Mouse (Mus musculus) embryonic facial prominence, embryonic 11.5 days (tissue): ENCODE measurements around the gene Abtb1. TPM values are rescaled to one million over a fixed set of nuclear protein-coding genes. Genes with fewer than 3 reads are reported as not detected.
A peak's percentile ranks its signal among the peaks of the same experiment; 100 is the strongest.

Experiments
- ATAC-seq: fragments of 200-750 bp; cut with Nextera tagmentation; replicated peaks from 2 replicates; pipeline ENCODE4 v1.8.0; 2017; ENCODE audit warnings: low read depth; ENCODE audit not compliant: insufficient number of reproducible peaks, low FRiP score, low TSS enrichment
- DNase-seq: peaks from one replicate; pipeline ENCODE4 v3.0.0-alpha.2; 2015; ENCODE audit warnings: low spot score
- H3K27ac ChIP-seq: fragments of 300-500 bp; sonication (generic); replicated peaks from 2 replicates; pipeline ENCODE4 v1.5.1; 2014; ENCODE audit warnings: mild to moderate bottlenecking, low read depth, low read length, control low read depth
- H3K27me3 ChIP-seq: fragments of 300-500 bp; sonication (generic); 2 replicates; pipeline ENCODE4 v1.6.1; 2014; ENCODE audit warnings: mild to moderate bottlenecking, low read length, moderate library complexity, mixed read lengths; ENCODE audit not compliant: control insufficient read depth, insufficient read depth
- H3K36me3 ChIP-seq: fragments of 300-500 bp; sonication (generic); replicated peaks from 2 replicates; pipeline ENCODE4 v1.6.1; 2014; ENCODE audit warnings: low read depth, mild to moderate bottlenecking, low read length, moderate library complexity, mixed read lengths; ENCODE audit not compliant: control insufficient read depth, insufficient read depth
- H3K4me1 ChIP-seq: fragments of 300-500 bp; sonication (generic); 2 replicates; pipeline ENCODE4 v1.6.1; 2014; ENCODE audit warnings: low read length, mixed read lengths; ENCODE audit not compliant: control insufficient read depth, insufficient read depth
- H3K4me2 ChIP-seq: fragments of 300-500 bp; sonication (generic); 2 replicates; pipeline ENCODE4 v1.6.1; 2014; ENCODE audit warnings: low read depth, mild to moderate bottlenecking, control low read depth, low read length, moderate library complexity
- H3K4me3 ChIP-seq: fragments of 300-500 bp; sonication (generic); 2 replicates; pipeline ENCODE4 v1.5.1; 2014; ENCODE audit warnings: low read depth, low read length, control low read depth
- H3K9ac ChIP-seq: fragments of 300-500 bp; sonication (generic); replicated peaks from 2 replicates; pipeline ENCODE4 v1.6.1; 2014; ENCODE audit warnings: mild to moderate bottlenecking, control low read depth, low read length
- H3K9me3 ChIP-seq: fragments of 300-500 bp; sonication (generic); replicated peaks from 2 replicates; pipeline ENCODE4 v1.6.1; 2016; ENCODE audit warnings: mild to moderate bottlenecking, low read length, inconsistent platforms, mixed read lengths; ENCODE audit not compliant: control insufficient read depth
- WGBS: fragments of 180-500 bp; shearing (Covaris S2); extraction: QIAGEN DNeasy Blood & Tissue Kit; methylation state at CpG from one replicate; pipeline ENCODE4 v1.1.7; 2014; 5-methylcytosine and 5-hydroxymethylcytosine counted together
- polyA plus RNA-seq: library from polyadenylated mRNA; unstranded; fragments of >200 nt; fragmentation: Nextera tagmentation; extraction: Ambion mirVana; gene quantifications from 2 replicates; pipeline ENCODE4 v1.2.1, GENCODE M21; 2014

Gene Abtb1
- 13.7 and 16.5 TPM in 2 replicates for polyA plus RNA-seq

GRCm38 (mm10) chr6:88841781-88842689, at the start of gene Abtb1:
Abtb1 (minus strand) TSS chr6:88841984.
- WGBS, result under 1% methylated on average over 69 of the region's 72 CpGs
- no peaks in the 10 kb centered on the region for H3K27me3 ChIP-seq
- no peaks in the 10 kb centered on the region; the same call in 1 of the 2 replicates for H3K36me3 ChIP-seq

GRCm38 (mm10) chr6:88890832-88891231, 49.0 kb upstream of the Abtb1 start:
- H3K9me3 ChIP-seq, result no peaks in the 10 kb centered on the region
- no peak overlapping the region for H3K4me2 ChIP-seq
- no peak overlapping the region for H3K4me3 ChIP-seq
- no peaks in the 10 kb centered on the region for H3K4me1 ChIP-seq
- ATAC-seq (no peak), DNase-seq (no peak)
- WGBS, result 87% methylated on average over 7 of the region's 7 CpGs
- H3K27ac ChIP-seq, result no peak overlapping the region
- no peaks in the 10 kb centered on the region for H3K27me3 ChIP-seq
- peaks cover 29% of the 10 kb centered on the region for H3K36me3 ChIP-seq
- no peak overlapping the region for H3K9ac ChIP-seq

More at GRCm38 (mm10) chr6:88841781-88842689, at the start of gene Abtb1:
- peak; percentile 97 for ATAC-seq
- Histone ChIP-seq H3K4me1 (peaks cover 7% of the 10 kb centered on the region; the same call in 1 of the 2 replicates), H3K4me3 (peak within 1 kb of the TSS; percentile 84), H3K9me3 (no peaks in the 10 kb centered on the region), H3K4me2 (peak within 1 kb of the TSS; percentile 91), H3K27ac (peak within 1 kb of the TSS; percentile 71), H3K9ac (peak within 1 kb of the TSS; percentile 72)
- DNase-seq, result peak; percentile 100

GRCm38 (mm10) chr6:88889410-88890042, 47.7 kb upstream of the Abtb1 start:
- DNase-seq (no peak), ATAC-seq (no peak)
- Histone ChIP-seq H3K9me3 (no peaks in the 10 kb centered on the region), H3K4me1 (no peaks in the 10 kb centered on the region), H3K27me3 (no peaks in the 10 kb centered on the region), H3K9ac (no peak overlapping the region), H3K4me2 (no peak overlapping the region), H3K4me3 (no peak overlapping the region), H3K36me3 (peaks cover 33% of the 10 kb centered on the region), H3K27ac (no peak overlapping the region)
- WGBS, result 91% methylated on average over 13 of the region's 13 CpGs

- Histone ChIP-seq H3K4me2 (no peak overlapping the region), H3K4me3 (no peak overlapping the region), H3K27ac (no peak overlapping the region), H3K9ac (no peak overlapping the region), H3K9me3 (no peaks in the 10 kb centered on the region), H3K27me3 (no peaks in the 10 kb centered on the region), H3K36me3 (peaks cover 35% of the 10 kb centered on the region), H3K4me1 (no peaks in the 10 kb centered on the region)
- peak; percentile 35 for ATAC-seq
- DNase-seq, result no peak
- WGBS, result 86% methylated on average over 2 of the region's 2 CpGs
Observed at GRCm38 (mm10) chr6:88886417-88886967, 44.7 kb upstream of the Abtb1 start.

- H3K9ac ChIP-seq, result no peak overlapping the region
- H3K4me2 ChIP-seq, result no peak overlapping the region
- no peaks in the 10 kb centered on the region for H3K9me3 ChIP-seq
- no peak overlapping the region for H3K4me3 ChIP-seq
- H3K27me3 ChIP-seq, result no peaks in the 10 kb centered on the region
- no peak overlapping the region for H3K27ac ChIP-seq
- no peaks in the 10 kb centered on the region for H3K4me1 ChIP-seq
- no peak for DNase-seq
- 94% methylated on average over 12 of the region's 12 CpGs for WGBS
- ATAC-seq, result no peak
- peaks cover 34% of the 10 kb centered on the region for H3K36me3 ChIP-seq
Observed at GRCm38 (mm10) chr6:88885644-88886416, 44.0 kb upstream of the Abtb1 start.

GRCm38 (mm10) chr6:88884690-88885089, 42.9 kb upstream of the Abtb1 start:
- Histone ChIP-seq H3K4me3 (no peak overlapping the region), H3K9me3 (no peaks in the 10 kb centered on the region), H3K27me3 (no peaks in the 10 kb centered on the region), H3K9ac (no peak overlapping the region), H3K4me2 (no peak overlapping the region), H3K36me3 (peaks cover 29% of the 10 kb centered on the region), H3K4me1 (no peaks in the 10 kb centered on the region), H3K27ac (no peak overlapping the region)
- DNase-seq (no peak), ATAC-seq (no peak)
- WGBS, result 92% methylated on average over 17 of the region's 17 CpGs

- no peaks in the 10 kb centered on the region for H3K27me3 ChIP-seq
- H3K27ac ChIP-seq, result no peak overlapping the region
- peaks cover 29% of the 10 kb centered on the region for H3K36me3 ChIP-seq
Observed at GRCm38 (mm10) chr6:88884195-88884594, 42.4 kb upstream of the Abtb1 start.

More at GRCm38 (mm10) chr6:88884195-88884594, 42.4 kb upstream of the Abtb1 start:
- H3K4me3 ChIP-seq, result no peak overlapping the region
- H3K9me3 ChIP-seq, result no peaks in the 10 kb centered on the region
- no peaks in the 10 kb centered on the region for H3K4me1 ChIP-seq
- no peak for ATAC-seq
- H3K4me2 ChIP-seq, result no peak overlapping the region
- H3K9ac ChIP-seq, result no peak overlapping the region
- DNase-seq, result no peak
- 95% methylated on average over 10 of the region's 10 CpGs for WGBS
